Mouse (Mus musculus) kidney, embryonic 16.5 days (tissue): Measurements from ENCODE around the gene B4galnt3. TPM values are rescaled to one million over a fixed set of nuclear protein-coding genes. Genes with fewer than 3 reads are reported as not detected.
A peak's percentile ranks its signal among the peaks of the same experiment; 100 is the strongest.

ENCODE experiments used
- ATAC-seq: fragments of 200-750 bp; cut with Nextera tagmentation; 2 replicates; pipeline ENCODE4 v1.8.0; 2017; ENCODE audit warnings: moderate TSS enrichment; ENCODE audit not compliant: low FRiP score, low TSS enrichment
- H3K27ac ChIP-seq: fragments of 300-500 bp; sonication (generic); 2 replicates; pipeline ENCODE4 v1.5.1; 2014; ENCODE audit warnings: low read length
- H3K27me3 ChIP-seq: fragments of 300-500 bp; sonication (generic); 2 replicates; pipeline ENCODE4 v1.6.1; 2014; ENCODE audit warnings: low read length, control low read depth, mixed read lengths; ENCODE audit not compliant: insufficient read depth
- H3K36me3 ChIP-seq: fragments of 300-500 bp; sonication (generic); 2 replicates; pipeline ENCODE4 v1.6.1; 2014; ENCODE audit warnings: low read length, control low read depth, mixed read lengths; ENCODE audit not compliant: insufficient read depth
- H3K4me1 ChIP-seq: fragments of 300-500 bp; sonication (generic); 2 replicates; pipeline ENCODE4 v1.6.1; 2014; ENCODE audit warnings: low read length, control low read depth, mixed read lengths; ENCODE audit not compliant: insufficient read depth
- H3K4me2 ChIP-seq: fragments of 300-500 bp; sonication (generic); replicated peaks from 2 replicates; pipeline ENCODE4 v1.6.1; 2014; ENCODE audit warnings: low read depth, low read length
- H3K4me3 ChIP-seq: fragments of 300-500 bp; sonication (generic); 2 replicates; pipeline ENCODE4 v1.5.1; 2014; ENCODE audit warnings: mild to moderate bottlenecking, low read length
- H3K9ac ChIP-seq: fragments of 300-500 bp; sonication (generic); replicated peaks from 2 replicates; pipeline ENCODE4 v1.6.1; 2014; ENCODE audit warnings: low read length
- H3K9me3 ChIP-seq: fragments of 300-500 bp; sonication (generic); 2 replicates; pipeline ENCODE4 v1.6.1; 2016; ENCODE audit warnings: low read length, control low read depth
- WGBS: fragments of 180-500 bp; shearing (Covaris S2); extraction: QIAGEN DNeasy Blood & Tissue Kit; methylation state at CpG from one replicate; pipeline ENCODE4 v1.1.7; 2014; 5-methylcytosine and 5-hydroxymethylcytosine counted together
- polyA plus RNA-seq: library from polyadenylated mRNA; unstranded; fragments of >200 nt; fragmentation: Nextera tagmentation; extraction: Ambion mirVana; gene quantifications from 2 replicates; pipeline ENCODE4 v1.2.1, GENCODE M21; 2015

The B4galnt3 gene
- polyA plus RNA-seq, 1 experiment from 2014 or later = 2.4 TPM

DNA sequence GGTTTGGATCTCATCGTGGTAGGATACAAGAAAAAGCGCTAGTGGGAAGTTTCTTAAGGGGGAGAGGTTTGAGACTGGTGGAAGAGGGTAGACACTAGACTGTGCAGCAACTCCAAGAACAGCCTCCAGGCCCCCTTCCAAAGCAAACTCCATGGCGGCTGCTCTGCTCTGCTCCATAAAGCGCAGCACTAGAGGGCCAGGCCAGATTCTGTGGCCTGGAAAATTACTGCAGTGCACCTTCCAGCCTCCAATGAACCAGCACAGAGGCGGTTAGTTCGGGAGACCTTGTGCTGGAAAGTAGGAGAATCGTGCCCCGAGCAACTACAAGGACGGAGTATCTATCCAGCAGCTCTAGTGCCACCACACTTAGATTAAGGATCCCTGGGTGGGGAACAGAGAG is 7.1 kb downstream of the B4galnt3 start:
- WGBS = 47% methylated on average over 9 of the region's 9 CpGs
- peak overlapping the region; percentile 52; the same call in 1 of the 2 replicates for H3K27ac ChIP-seq
- no peaks in the 10 kb centered on the region for H3K36me3 ChIP-seq
- ATAC-seq = peak; percentile 90
- peaks cover 11% of the 10 kb centered on the region; the same call in 1 of the 2 replicates for H3K4me1 ChIP-seq
- no peak overlapping the region for H3K4me3 ChIP-seq
- H3K9ac ChIP-seq = no peak overlapping the region
- H3K27me3 ChIP-seq = no peaks in the 10 kb centered on the region
- H3K4me2 ChIP-seq = no peak overlapping the region
- no peaks in the 10 kb centered on the region for H3K9me3 ChIP-seq

DNA sequence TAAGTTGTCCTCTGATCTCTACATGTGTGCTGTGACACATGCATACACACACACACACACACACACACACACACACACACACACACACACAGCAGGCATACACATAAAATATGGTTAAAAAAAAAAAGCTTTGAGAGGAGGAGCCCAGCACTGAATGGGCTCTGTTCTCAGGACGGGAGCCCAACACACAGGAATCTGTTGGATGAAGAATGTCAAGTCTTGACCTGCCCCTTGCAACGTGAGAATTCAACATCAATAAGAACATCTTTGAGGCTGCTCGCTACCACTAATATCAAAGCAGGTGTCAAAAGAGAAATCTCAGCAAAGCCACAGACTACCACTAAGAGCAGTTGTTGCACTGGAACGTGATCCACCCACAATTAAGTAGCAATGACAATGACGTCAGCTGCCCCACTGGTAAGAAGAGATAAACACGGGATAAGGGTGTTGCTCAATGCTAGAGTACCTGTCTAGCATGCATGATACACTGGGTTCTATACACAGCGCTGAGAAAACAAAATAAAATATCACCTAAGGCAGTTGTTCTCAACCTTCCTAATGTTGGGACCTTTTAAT is 17.4 kb downstream of the B4galnt3 start:
- no peak for ATAC-seq
- Histone ChIP-seq H3K9ac (no peak overlapping the region), H3K4me2 (no peak overlapping the region), H3K27me3 (no peaks in the 10 kb centered on the region), H3K4me1 (peaks cover 16% of the 10 kb centered on the region), H3K4me3 (no peak overlapping the region), H3K36me3 (no peaks in the 10 kb centered on the region), H3K27ac (no peak overlapping the region), H3K9me3 (no peaks in the 10 kb centered on the region)
- 65% methylated on average over 7 of the region's 7 CpGs for WGBS

DNA sequence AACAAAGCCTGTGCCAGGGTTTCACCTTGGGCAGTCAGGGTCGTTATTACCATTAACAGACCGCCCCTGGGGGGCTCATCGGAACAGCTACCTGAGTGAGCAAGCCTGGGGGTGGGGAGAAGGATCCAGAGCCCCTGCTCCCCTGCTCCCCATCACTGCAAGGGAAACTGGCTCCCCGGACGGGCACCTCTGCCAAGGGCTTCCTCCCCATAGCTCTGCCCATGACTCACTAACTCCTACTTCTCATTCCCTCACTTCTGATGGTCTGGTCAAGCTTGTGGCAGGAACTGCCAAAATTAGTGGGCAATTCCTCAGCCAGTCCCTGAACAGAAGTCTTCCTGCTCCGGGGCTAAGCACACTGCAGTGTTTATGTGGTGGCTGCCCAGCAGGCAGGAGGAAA is 19.1 kb downstream of the B4galnt3 start:
- 0 out of 2 replicates have a peak, but pooled peaks have one; percentile 44 for ATAC-seq
- Histone ChIP-seq H3K9ac (no peak overlapping the region), H3K36me3 (no peaks in the 10 kb centered on the region), H3K4me3 (no peak overlapping the region), H3K27me3 (no peaks in the 10 kb centered on the region), H3K4me1 (peaks cover 16% of the 10 kb centered on the region), H3K4me2 (no peak overlapping the region), H3K27ac (no peak overlapping the region), H3K9me3 (no peaks in the 10 kb centered on the region)
- 44% methylated on average over 6 of the region's 6 CpGs for WGBS

DNA sequence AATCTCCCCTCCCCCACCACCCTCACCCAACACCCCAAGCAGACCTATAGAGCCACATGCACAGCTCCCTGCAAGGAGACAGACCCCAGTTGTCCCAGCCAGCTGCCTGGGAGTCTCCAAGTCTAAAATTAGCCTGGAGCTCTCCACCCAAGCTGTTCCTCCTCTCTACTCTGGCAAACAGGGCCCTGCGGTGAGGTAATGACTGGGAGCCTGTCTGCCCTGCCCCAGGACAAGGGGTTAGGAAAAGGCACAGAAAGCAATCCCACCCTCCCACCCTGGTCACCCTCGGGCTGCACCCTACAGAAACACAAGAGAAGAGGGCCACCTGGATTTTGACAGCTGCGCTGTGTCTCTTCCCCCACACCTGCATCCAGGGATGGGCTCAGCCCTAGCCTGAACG is 19.5 kb downstream of the B4galnt3 start:
- peak; percentile 78 for ATAC-seq
- Histone ChIP-seq H3K36me3 (no peaks in the 10 kb centered on the region), H3K27me3 (no peaks in the 10 kb centered on the region), H3K9me3 (no peaks in the 10 kb centered on the region), H3K27ac (no peak overlapping the region), H3K4me3 (no peak overlapping the region), H3K9ac (no peak overlapping the region), H3K4me2 (no peak overlapping the region), H3K4me1 (peaks cover 16% of the 10 kb centered on the region)
- WGBS = 31% methylated on average over 4 of the region's 4 CpGs

DNA sequence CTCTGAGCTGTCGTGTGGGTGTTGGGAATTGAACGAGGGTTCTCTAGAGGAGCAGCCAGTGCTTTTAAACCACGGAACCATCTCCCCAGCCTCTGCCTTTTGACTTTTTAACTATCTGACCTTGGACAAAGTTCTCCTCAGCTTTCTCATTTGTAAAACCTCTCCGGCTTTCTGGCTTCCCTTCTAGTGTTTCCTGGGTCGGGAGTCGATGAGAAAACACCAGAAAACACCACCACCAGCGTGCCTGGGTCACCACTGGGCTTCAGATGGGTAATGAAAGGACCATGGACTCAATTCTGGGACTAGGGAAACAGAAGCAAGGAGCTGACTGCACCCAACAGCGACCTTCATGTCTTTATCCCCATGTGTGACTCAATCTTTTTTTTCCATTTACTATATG is 20.2 kb downstream of the B4galnt3 start:
- Histone ChIP-seq H3K27me3 (no peaks in the 10 kb centered on the region), H3K4me1 (peaks cover 16% of the 10 kb centered on the region), H3K4me3 (no peak overlapping the region), H3K27ac (no peak overlapping the region), H3K4me2 (no peak overlapping the region), H3K9ac (no peak overlapping the region), H3K9me3 (no peaks in the 10 kb centered on the region), H3K36me3 (no peaks in the 10 kb centered on the region)
- WGBS = 46% methylated on average over 8 of the region's 8 CpGs
- no peak for ATAC-seq

DNA sequence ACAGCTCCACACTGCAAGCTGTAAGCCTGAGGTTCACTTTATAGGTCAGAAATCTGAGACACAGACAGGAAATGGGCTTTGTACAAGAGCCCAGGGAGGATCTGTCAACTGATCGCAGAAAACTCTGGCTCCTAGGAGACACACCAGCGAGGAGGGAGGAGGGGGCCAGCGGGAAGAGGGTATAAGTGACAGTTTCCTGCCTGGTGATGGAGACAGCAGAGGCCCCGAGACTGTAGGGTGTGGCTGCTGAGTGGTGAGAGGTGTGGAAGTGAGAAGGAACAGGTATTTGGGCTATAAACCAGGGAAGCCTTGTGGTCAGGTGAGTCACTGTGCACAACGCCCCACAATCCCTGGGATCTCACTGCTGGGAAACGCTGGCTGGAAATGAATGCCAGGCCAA is 30.2 kb downstream of the B4galnt3 start:
- peak; percentile 76 for ATAC-seq
- no peaks in the 10 kb centered on the region for H3K9me3 ChIP-seq
- no peaks in the 10 kb centered on the region for H3K27me3 ChIP-seq
- peak overlapping the region; percentile 68 for H3K27ac ChIP-seq
- H3K4me1 ChIP-seq = peaks cover 18% of the 10 kb centered on the region
- no peaks in the 10 kb centered on the region for H3K36me3 ChIP-seq
- H3K9ac ChIP-seq = no peak overlapping the region; the same call in 1 of the 2 replicates
- H3K4me2 ChIP-seq = no peak overlapping the region
- no peak overlapping the region for H3K4me3 ChIP-seq
- WGBS = 20% methylated on average over 6 of the region's 6 CpGs

DNA sequence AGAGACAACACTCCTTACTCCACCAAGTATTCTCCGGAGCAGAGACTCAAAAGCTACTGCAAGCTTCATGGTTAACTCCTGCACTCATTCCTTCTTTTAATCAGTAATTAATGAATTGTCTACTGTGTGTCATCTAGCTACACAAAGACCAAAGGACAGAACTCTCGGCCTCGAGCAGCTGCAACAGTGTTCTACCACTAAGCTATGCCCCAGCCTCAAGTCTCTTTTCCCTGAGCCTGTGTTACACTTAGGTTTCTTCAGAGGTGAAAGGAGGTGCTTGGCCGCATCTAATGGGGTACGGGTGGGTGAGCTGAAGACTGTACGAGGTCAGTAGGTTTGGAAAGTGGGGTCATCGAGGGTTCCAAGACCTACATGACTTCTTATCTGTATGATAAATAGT is 30.8 kb downstream of the B4galnt3 start:
- 54% methylated on average over 7 of the region's 7 CpGs for WGBS
- ATAC-seq = peak; percentile 71
- no peak overlapping the region for H3K4me2 ChIP-seq
- no peaks in the 10 kb centered on the region for H3K9me3 ChIP-seq
- peak overlapping the region; percentile 68 for H3K27ac ChIP-seq
- H3K27me3 ChIP-seq = no peaks in the 10 kb centered on the region
- H3K4me3 ChIP-seq = no peak overlapping the region
- peaks cover 18% of the 10 kb centered on the region for H3K4me1 ChIP-seq
- no peak overlapping the region for H3K9ac ChIP-seq
- no peaks in the 10 kb centered on the region for H3K36me3 ChIP-seq

DNA sequence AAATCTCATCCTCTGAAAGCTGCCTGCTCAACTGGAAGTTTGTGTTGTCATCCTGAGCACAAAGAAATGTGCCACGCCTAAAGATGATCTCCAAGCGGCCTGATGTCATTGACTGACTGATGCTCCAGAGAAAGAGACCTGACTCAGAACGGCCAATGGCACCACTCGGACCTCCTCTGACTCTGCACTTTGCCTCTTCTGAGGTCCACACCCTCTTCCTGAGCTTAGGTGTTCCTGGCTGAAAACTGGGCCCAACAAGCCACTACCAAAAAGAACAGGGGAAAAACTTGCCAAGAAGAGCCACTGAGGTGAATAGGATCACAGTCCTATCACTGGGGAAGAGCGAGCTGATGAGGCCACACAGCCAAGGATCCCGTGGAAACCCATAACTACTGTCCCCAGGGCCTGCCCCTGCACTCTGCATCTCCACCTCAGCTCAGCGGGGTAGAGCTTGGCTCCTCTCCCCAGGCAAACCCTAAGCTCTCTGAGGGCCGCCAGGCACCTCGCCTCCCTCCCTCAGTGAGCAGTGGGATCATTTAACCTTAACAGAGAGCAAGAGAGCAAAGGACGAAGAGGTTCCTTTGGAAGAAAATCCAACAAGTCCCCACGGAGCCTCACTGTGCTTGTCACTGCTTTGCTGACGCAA is 31.4 kb downstream of the B4galnt3 start:
- ATAC-seq = peak; percentile 57
- Histone ChIP-seq H3K27ac (peak overlapping the region; percentile 68), H3K4me3 (no peak overlapping the region), H3K36me3 (no peaks in the 10 kb centered on the region), H3K9me3 (no peaks in the 10 kb centered on the region), H3K9ac (no peak overlapping the region), H3K4me1 (peaks cover 18% of the 10 kb centered on the region), H3K27me3 (no peaks in the 10 kb centered on the region), H3K4me2 (no peak overlapping the region)
- WGBS = 56% methylated on average over 12 of the region's 12 CpGs

DNA sequence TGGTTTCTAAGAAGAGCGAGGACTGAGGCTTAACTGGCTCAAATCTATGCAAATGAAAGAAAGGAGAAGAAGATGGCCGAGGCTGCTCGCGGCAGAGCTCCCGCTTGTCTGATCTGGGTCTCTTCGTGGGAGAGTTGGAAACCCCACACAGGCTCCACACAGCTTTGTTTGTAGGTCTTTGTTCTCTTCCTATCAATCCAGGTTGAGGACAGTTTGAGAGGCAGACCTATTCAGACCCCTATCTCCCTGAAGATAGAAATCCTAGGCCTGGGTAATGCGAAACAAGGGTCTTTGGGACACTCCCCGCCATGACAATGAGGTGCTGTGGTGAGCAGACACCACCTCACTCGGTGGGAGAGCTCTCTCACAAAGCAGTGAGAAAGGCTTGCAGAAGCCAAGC is 34.9 kb downstream of the B4galnt3 start:
- Histone ChIP-seq H3K27ac (no peak overlapping the region), H3K4me2 (no peak overlapping the region), H3K36me3 (no peaks in the 10 kb centered on the region), H3K9ac (no peak overlapping the region), H3K9me3 (no peaks in the 10 kb centered on the region), H3K4me1 (peaks cover 28% of the 10 kb centered on the region), H3K27me3 (no peaks in the 10 kb centered on the region), H3K4me3 (no peak overlapping the region)
- no peak for ATAC-seq
- 59% methylated on average over 9 of the region's 9 CpGs for WGBS

DNA sequence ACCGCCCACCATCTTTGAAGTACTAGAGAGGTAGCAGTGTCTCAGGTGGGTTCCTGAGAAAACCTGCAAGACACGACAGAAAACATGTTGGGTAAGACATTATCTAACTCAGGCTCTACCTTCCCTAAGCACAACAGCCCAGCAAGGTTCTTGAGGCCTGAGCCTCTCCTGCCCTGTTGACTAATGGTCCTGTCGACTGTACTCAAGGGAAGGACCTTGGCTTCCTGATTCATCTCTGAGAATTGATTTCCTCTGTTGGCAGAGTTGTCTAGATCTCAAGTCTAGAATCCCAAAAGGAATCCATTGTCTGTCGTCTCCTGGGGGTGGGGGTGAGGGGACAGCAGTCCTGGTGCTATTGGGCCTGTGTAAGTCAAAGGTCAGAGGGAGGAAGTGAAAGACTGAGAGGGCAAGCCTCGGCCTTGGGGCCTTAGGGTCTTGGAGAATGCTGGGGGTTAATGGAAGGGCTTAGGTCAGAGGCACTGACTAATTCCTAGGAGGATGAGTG is 37.9 kb downstream of the B4galnt3 start:
- H3K9me3 ChIP-seq = no peaks in the 10 kb centered on the region
- H3K4me3 ChIP-seq = no peak overlapping the region
- 56% methylated on average over 5 of the region's 5 CpGs for WGBS
- H3K27me3 ChIP-seq = no peaks in the 10 kb centered on the region
- no peak for ATAC-seq
- peak overlapping the region; percentile 90 for H3K27ac ChIP-seq
- H3K9ac ChIP-seq = no peak overlapping the region
- H3K4me2 ChIP-seq = no peak overlapping the region
- no peaks in the 10 kb centered on the region for H3K36me3 ChIP-seq
- H3K4me1 ChIP-seq = peaks cover 17% of the 10 kb centered on the region
